Mouse (Mus musculus) hindbrain, embryonic 12.5 days (tissue): Measurements from ENCODE around the gene Ccdc57. TPM values are rescaled to one million over a fixed set of nuclear protein-coding genes. Genes with fewer than 3 reads are reported as not detected.

Experiments
- ATAC-seq: fragments of 200-750 bp; cut with Nextera tagmentation; 2 replicates; pipeline ENCODE4 v1.8.0; 2017; ENCODE audit warnings: moderate TSS enrichment; ENCODE audit not compliant: low FRiP score
- H3K27ac ChIP-seq: fragments of 300-500 bp; sonication (generic); 2 replicates; pipeline ENCODE4 v1.5.1; 2016; ENCODE audit warnings: mild to moderate bottlenecking
- H3K27me3 ChIP-seq: fragments of 300-500 bp; sonication (generic); 2 replicates; pipeline ENCODE4 v1.6.1; 2016; ENCODE audit warnings: mild to moderate bottlenecking
- H3K36me3 ChIP-seq: fragments of 300-500 bp; sonication (generic); 2 replicates; pipeline ENCODE4 v1.6.1; 2016; ENCODE audit warnings: mild to moderate bottlenecking
- H3K4me1 ChIP-seq: fragments of 300-500 bp; sonication (generic); 2 replicates; pipeline ENCODE4 v1.6.1; 2016
- H3K4me2 ChIP-seq: fragments of 300-500 bp; sonication (generic); replicated peaks from 2 replicates; pipeline ENCODE4 v1.6.1; 2016; ENCODE audit warnings: mild to moderate bottlenecking
- H3K4me3 ChIP-seq: fragments of 300-500 bp; sonication (generic); 2 replicates; pipeline ENCODE4 v1.5.1; 2016; ENCODE audit warnings: mild to moderate bottlenecking
- H3K9ac ChIP-seq: fragments of 300-500 bp; sonication (generic); 2 replicates; pipeline ENCODE4 v1.6.1; 2016; ENCODE audit warnings: mild to moderate bottlenecking, moderate library complexity
- H3K9me3 ChIP-seq: fragments of 300-500 bp; sonication (generic); replicated peaks from 2 replicates; pipeline ENCODE4 v1.6.1; 2016; ENCODE audit warnings: mild to moderate bottlenecking
- WGBS: fragments of 180-500 bp; shearing (Covaris S2); methylation state at CpG from one replicate; pipeline ENCODE4 v1.1.7; 2016; 5-methylcytosine and 5-hydroxymethylcytosine counted together
- polyA plus RNA-seq: library from polyadenylated mRNA; unstranded; fragments of >200 nt; fragmentation: Nextera tagmentation; extraction: Ambion mirVana; gene quantifications from 2 replicates; pipeline ENCODE4 v1.2.1, GENCODE M21; 2016

Gene Ccdc57
- polyA plus RNA-seq, 1 experiment from 2014 or later: 6.0 TPM

DNA sequence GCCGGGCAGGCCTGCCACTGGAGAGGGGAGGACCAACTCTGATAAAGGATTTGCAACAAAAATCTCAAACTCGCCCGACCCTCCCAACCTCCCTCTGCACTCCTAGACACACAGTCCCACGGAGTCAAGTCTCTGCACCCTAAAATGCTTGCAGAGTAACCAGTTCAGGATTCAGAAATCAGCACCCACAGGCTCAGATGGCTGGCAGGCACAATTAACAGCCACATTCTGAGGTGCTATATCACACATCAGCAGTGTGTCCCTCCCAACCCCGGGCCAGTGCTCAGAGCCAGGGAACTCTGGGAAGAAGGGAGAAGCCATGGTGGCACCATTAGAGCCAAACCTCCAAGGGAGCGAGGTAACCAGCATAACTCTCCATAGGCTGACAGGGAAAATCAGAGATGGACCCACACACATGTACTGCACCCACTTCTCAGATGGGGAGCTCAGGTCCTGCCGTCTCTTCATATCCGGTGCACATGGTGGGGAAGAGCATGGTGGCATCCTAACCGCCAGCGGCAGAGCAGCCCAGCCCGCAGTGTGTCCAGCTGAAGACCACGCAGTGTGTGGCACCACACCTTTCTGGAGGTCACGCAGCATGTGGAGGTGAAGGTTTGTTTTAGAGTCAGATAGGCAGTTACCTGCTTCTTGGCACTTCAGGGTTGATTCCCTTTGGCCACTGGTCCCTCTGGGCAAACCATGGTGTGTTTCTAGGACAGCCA is 29.5 kb upstream of the Ccdc57 start:
- WGBS: 91% methylated on average over 13 of the region's 13 CpGs
- Histone ChIP-seq H3K4me2 (no peak overlapping the region), H3K4me3 (no peak overlapping the region), H3K9me3 (no peaks in the 10 kb centered on the region), H3K27me3 (no peaks in the 10 kb centered on the region), H3K9ac (no peak overlapping the region), H3K27ac (no peak overlapping the region), H3K4me1 (peaks cover 7% of the 10 kb centered on the region; the same call in 1 of the 2 replicates), H3K36me3 (peaks cover 90% of the 10 kb centered on the region)
- no peak for ATAC-seq

- peaks cover 7% of the 10 kb centered on the region; the same call in 1 of the 2 replicates for H3K4me1 ChIP-seq
- no peak for ATAC-seq
- no peak overlapping the region for H3K9ac ChIP-seq
- no peak overlapping the region for H3K27ac ChIP-seq
- H3K4me2 ChIP-seq: no peak overlapping the region
- no peak overlapping the region for H3K4me3 ChIP-seq
- peaks cover 90% of the 10 kb centered on the region for H3K36me3 ChIP-seq
- H3K9me3 ChIP-seq: no peaks in the 10 kb centered on the region
- H3K27me3 ChIP-seq: no peaks in the 10 kb centered on the region
- WGBS: 92% methylated on average over 7 of the region's 7 CpGs
Measured at GRCm38 (mm10) chr11:120961594-120961993, 28.9 kb upstream of the Ccdc57 start.

DNA sequence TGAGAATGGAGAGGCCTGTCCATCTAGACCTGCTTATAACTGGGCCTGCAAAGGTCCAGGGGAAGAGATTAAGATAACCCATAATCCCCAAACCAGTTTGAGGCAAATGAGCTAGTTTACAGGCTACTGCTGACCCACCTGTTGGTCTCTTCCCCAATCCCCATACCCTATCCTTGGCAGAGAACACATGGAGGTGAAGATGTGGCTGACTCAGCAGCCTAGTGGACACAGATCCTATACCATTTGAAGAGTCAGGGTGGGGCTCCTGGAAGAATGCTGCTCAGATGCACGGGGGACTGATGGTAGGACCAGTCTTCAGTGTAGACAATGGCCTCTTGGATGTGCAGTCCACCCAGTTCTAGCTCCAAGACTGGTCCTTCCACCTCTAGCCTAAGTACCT is 27.6 kb upstream of the Ccdc57 start:
- no peak overlapping the region for H3K27ac ChIP-seq
- H3K4me3 ChIP-seq: no peak overlapping the region
- peaks cover 87% of the 10 kb centered on the region for H3K36me3 ChIP-seq
- no peaks in the 10 kb centered on the region for H3K9me3 ChIP-seq
- H3K4me1 ChIP-seq: peaks cover 7% of the 10 kb centered on the region; the same call in 1 of the 2 replicates
- H3K4me2 ChIP-seq: no peak overlapping the region
- ATAC-seq: no peak
- no peaks in the 10 kb centered on the region for H3K27me3 ChIP-seq
- 56% methylated on average over 1 of the region's 1 CpGs for WGBS
- H3K9ac ChIP-seq: no peak overlapping the region

DNA sequence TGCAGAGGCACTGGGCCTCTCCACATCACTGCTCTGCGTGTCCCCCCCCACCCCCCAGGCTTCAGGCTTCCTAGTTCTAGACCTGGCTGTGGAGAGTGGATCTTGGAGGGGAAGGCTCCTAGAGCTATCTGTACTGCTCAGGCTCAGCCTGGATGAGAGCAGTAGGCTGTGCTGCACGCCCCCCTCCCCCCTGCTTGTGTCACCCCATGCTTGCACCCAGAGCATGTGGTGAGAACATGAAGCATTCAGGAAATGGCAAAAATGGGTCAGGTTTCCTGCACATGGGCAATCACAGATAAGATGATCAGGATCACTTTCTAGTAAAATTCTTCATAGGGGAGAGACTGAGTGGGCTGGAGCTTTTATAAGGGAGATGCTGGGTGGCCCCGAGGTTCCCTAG is 26.9 kb upstream of the Ccdc57 start:
- Histone ChIP-seq H3K4me1 (peaks cover 2% of the 10 kb centered on the region; the same call in 1 of the 2 replicates), H3K4me2 (no peak overlapping the region), H3K9ac (no peak overlapping the region), H3K27me3 (no peaks in the 10 kb centered on the region), H3K4me3 (no peak overlapping the region), H3K36me3 (peaks cover 80% of the 10 kb centered on the region), H3K27ac (no peak overlapping the region), H3K9me3 (no peaks in the 10 kb centered on the region)
- WGBS: 83% methylated on average over 3 of the region's 3 CpGs
- no peak for ATAC-seq

DNA sequence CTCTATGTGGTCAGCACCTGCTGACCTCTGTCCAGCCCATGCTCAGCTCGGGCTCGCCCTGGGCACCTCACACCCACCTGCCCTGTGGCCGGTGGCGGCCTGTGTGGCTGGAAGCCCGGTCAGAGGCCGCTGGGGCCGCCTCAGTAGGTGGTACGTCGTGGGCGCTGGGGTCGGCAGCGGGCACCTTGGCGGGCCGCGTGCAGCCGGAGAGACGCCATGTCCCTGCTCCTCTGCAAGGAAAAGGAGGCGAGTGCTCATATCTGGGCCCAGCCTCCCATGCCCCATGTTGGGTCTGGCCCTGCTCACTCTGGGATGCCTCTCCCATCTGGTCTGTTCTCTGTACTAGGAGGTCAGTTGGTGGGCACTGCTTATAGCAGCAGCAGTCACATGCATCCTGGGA is 26.4 kb upstream of the Ccdc57 start:
- no peak for ATAC-seq
- Histone ChIP-seq H3K4me3 (no peak overlapping the region), H3K9me3 (no peaks in the 10 kb centered on the region), H3K27me3 (no peaks in the 10 kb centered on the region), H3K9ac (no peak overlapping the region), H3K27ac (no peak overlapping the region), H3K4me2 (no peak overlapping the region), H3K36me3 (peaks cover 75% of the 10 kb centered on the region), H3K4me1 (no peaks in the 10 kb centered on the region)
- 88% methylated on average over 18 of the region's 18 CpGs for WGBS

- WGBS: 75% methylated on average over 15 of the region's 15 CpGs
- H3K4me3 ChIP-seq: no peak overlapping the region
- no peaks in the 10 kb centered on the region for H3K4me1 ChIP-seq
- H3K9me3 ChIP-seq: no peaks in the 10 kb centered on the region
- no peak for ATAC-seq
- no peaks in the 10 kb centered on the region for H3K27me3 ChIP-seq
- no peak overlapping the region for H3K9ac ChIP-seq
- H3K4me2 ChIP-seq: no peak overlapping the region
- no peak overlapping the region for H3K27ac ChIP-seq
- peaks cover 66% of the 10 kb centered on the region for H3K36me3 ChIP-seq
Measured at GRCm38 (mm10) chr11:120957731-120958257, 25.1 kb upstream of the Ccdc57 start.

DNA sequence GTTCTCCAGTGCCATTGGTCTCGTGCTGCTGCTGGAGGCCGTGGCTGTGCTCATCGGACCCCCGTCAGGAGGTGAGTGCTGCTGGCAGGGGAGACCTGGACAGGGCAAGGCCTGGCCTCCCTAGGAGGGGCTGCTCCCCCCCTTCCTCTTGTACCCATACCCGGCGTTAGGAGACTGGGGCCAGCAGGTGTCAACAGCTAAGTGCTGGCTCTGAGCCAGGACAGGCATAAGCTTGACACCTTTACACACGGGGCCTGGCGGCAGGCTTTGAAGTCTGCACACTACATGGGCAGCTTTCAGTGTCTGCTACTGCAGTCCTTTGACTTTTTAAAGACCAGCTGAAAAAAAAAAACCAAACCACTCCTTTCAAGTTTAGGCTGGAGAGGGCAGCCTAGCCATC is 24.4 kb upstream of the Ccdc57 start:
- Histone ChIP-seq H3K4me2 (no peak overlapping the region), H3K4me1 (peaks cover 4% of the 10 kb centered on the region), H3K27ac (no peak overlapping the region), H3K27me3 (no peaks in the 10 kb centered on the region), H3K9me3 (no peaks in the 10 kb centered on the region), H3K36me3 (peaks cover 58% of the 10 kb centered on the region), H3K9ac (no peak overlapping the region), H3K4me3 (no peak overlapping the region)
- WGBS: 85% methylated on average over 8 of the region's 8 CpGs
- no peak for ATAC-seq

- WGBS: 94% methylated on average over 8 of the region's 8 CpGs
- Histone ChIP-seq H3K9me3 (no peaks in the 10 kb centered on the region), H3K36me3 (peaks cover 47% of the 10 kb centered on the region), H3K4me3 (no peak overlapping the region), H3K4me1 (peaks cover 16% of the 10 kb centered on the region), H3K27ac (no peak overlapping the region), H3K27me3 (no peaks in the 10 kb centered on the region), H3K4me2 (no peak overlapping the region), H3K9ac (no peak overlapping the region)
- ATAC-seq: no peak
Measured at GRCm38 (mm10) chr11:120955701-120956100, 23.0 kb upstream of the Ccdc57 start.

DNA sequence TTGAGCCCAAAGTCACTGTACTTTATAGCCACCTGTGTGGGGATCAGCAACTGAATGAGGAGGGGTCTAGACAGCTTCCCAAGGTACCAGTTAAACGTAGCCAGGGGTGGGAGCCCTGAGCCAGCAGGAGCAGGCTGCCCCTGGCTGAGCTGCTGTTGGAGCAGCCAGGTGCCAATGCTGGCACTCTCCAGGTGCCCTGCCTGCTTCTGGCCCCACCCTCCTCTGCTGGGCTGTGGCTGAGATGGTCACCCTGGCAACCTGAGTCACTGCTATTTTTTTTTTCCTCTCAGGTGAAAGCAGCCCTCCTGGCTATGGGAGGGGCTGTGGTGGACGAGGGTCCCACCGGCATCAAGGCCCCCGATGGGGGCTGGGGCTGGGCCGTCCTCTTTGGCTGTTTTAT is 22.3 kb upstream of the Ccdc57 start:
- H3K4me1 ChIP-seq: peaks cover 23% of the 10 kb centered on the region

GRCm38 (mm10) chr11:120951731-120952730 is 19.4 kb upstream of the Ccdc57 start:
- peak overlapping the region; percentile 41; the same call in 1 of the 2 replicates for H3K4me3 ChIP-seq
- H3K4me2 ChIP-seq: peak overlapping the region; percentile 63
- peaks cover 36% of the 10 kb centered on the region for H3K4me1 ChIP-seq
- no peak for ATAC-seq
- H3K36me3 ChIP-seq: peaks cover 18% of the 10 kb centered on the region
- H3K27ac ChIP-seq: no peak overlapping the region
- WGBS: 79% methylated on average over 9 of the region's 9 CpGs
- no peaks in the 10 kb centered on the region for H3K9me3 ChIP-seq
- H3K27me3 ChIP-seq: peaks cover 29% of the 10 kb centered on the region
- peak overlapping the region; percentile 49; the same call in 1 of the 2 replicates for H3K9ac ChIP-seq

More for the DNA sequence above, 22.3 kb upstream of the Ccdc57 start:
- no peaks in the 10 kb centered on the region for H3K9me3 ChIP-seq
- no peak overlapping the region for H3K4me3 ChIP-seq
- no peak overlapping the region for H3K4me2 ChIP-seq
- H3K9ac ChIP-seq: no peak overlapping the region
- H3K27me3 ChIP-seq: peaks cover 6% of the 10 kb centered on the region
- 84% methylated on average over 5 of the region's 5 CpGs for WGBS
- no peak for ATAC-seq
- H3K36me3 ChIP-seq: peaks cover 41% of the 10 kb centered on the region
- no peak overlapping the region for H3K27ac ChIP-seq

DNA sequence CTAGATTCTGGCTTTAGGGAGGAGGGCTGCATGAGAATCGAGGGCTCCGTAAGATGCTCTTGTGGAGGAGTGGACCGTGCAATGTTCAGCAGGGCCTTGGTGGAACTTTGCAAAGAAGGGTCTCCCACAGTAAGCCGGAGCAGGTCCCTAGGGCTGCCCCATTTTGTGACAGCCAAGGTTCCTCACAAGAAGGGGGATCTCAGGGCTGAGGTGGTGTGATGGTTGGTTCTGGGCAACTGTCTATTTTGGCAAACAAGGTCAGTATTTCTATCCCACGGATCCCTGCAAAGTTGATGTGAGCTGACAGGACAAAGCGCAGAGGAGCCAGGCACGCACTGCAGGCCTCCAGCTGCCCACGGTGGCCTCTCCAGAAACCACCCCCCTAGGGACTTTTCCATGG is 18.6 kb upstream of the Ccdc57 start:
- peaks cover 36% of the 10 kb centered on the region for H3K4me1 ChIP-seq

More for the DNA sequence above, 18.6 kb upstream of the Ccdc57 start:
- 18% methylated on average over 8 of the region's 8 CpGs for WGBS
- H3K27me3 ChIP-seq: peaks cover 29% of the 10 kb centered on the region
- H3K4me2 ChIP-seq: peak overlapping the region; percentile 63
- ATAC-seq: peak; percentile 57; the same call in 1 of the 2 replicates
- peak overlapping the region; percentile 30; the same call in 1 of the 2 replicates for H3K27ac ChIP-seq
- no peaks in the 10 kb centered on the region for H3K9me3 ChIP-seq
- H3K4me3 ChIP-seq: peak overlapping the region; percentile 41
- H3K36me3 ChIP-seq: peaks cover 10% of the 10 kb centered on the region
- peak overlapping the region; percentile 49 for H3K9ac ChIP-seq
